Comparison of ENCODE assay signal across 8 mouse cellular contexts in genomic region chr2:136485815-136486619, GRCm38 (mm10). TPM values are rescaled to one million over a fixed set of nuclear protein-coding genes. Genes with fewer than 3 reads are reported as not detected.
DNase-seq lines count a peak whose midpoint lies in the region; ATAC-seq and TF ChIP-seq lines count a peak whose summit lies in the region.

No protein-coding gene starts in this region.

- peak; percentile 73 for TF ChIP-seq RAD21 in MEL (IDR thresholded peaks at IDR 0.05; ENCODE audit: low read depth, low read length)

- peak overlapping the region; percentile 53 for H3K9ac ChIP-seq in MEL (ENCODE audit: control insufficient read depth, low read depth, low read length, poor library complexity, severe bottlenecking)
- H3K9ac ChIP-seq in heart, postnatal 0 days (replicated peaks; ENCODE audit: low read depth, low read length): no peak overlapping the region
- H3K9ac ChIP-seq in liver, embryonic 15.5 days: no peak overlapping the region
- no peak overlapping the region for H3K9ac ChIP-seq in neural tube, embryonic 14.5 days (replicated peaks; ENCODE audit: low read depth, low read length)

- 16% methylated on average over 6 of the region's 6 CpGs for WGBS in heart, postnatal 0 days
- WGBS in liver, embryonic 15.5 days (ENCODE audit: insufficient replicate concordance): 11% methylated on average over 6 of the region's 6 CpGs
- WGBS in neural tube, embryonic 14.5 days: 18% methylated on average over 6 of the region's 6 CpGs

- peaks cover 0 to 2% of the 10 kb centered on the region in 2 experiments; a peak in 1 of 4 replicates for H3K36me3 ChIP-seq in MEL (ENCODE audit: control insufficient read depth in 1 of 2, insufficient read depth in 2 of 2, low read length in 2 of 2)
- no peaks in the 10 kb centered on the region for H3K36me3 ChIP-seq in heart, postnatal 0 days (replicated peaks; ENCODE audit: control insufficient read depth, insufficient read depth, low read length)
- no peaks in the 10 kb centered on the region for H3K36me3 ChIP-seq in liver, embryonic 15.5 days (replicated peaks)
- H3K36me3 ChIP-seq in neural tube, embryonic 14.5 days (ENCODE audit: control insufficient read depth, insufficient read depth, low read length): no peaks in the 10 kb centered on the region

- H3K79me2 ChIP-seq in MEL (ENCODE audit: control insufficient read depth, insufficient read depth, low read length, poor library complexity): no peaks in the 10 kb centered on the region

- TF ChIP-seq CTCF in MEL (IDR thresholded peaks at IDR 0.05 in 2 of 3, conservative IDR thresholded peaks at IDR 0.05 in 1 of 3; ENCODE audit: control insufficient read depth in 1 of 3, insufficient read depth in 1 of 3, low read depth in 2 of 3, low read length in 3 of 3, poor library complexity in 1 of 3, severe bottlenecking in 1 of 3): peak; percentile 32 to 71 (median 52)
- peak; percentile 65 for TF ChIP-seq CTCF in heart, postnatal 0 days (IDR thresholded peaks at IDR 0.05; ENCODE audit: low read depth)

- ATAC-seq in heart, postnatal 0 days (ENCODE audit: insufficient read depth, low read depth): 0 out of 2 replicates have a peak, but pooled peaks have one; percentile 17
- peak; percentile 12; the same call in 1 of the 2 replicates for ATAC-seq in liver, embryonic 15.5 days (ENCODE audit: insufficient read depth)
- ATAC-seq in neural tube, embryonic 14.5 days (ENCODE audit: low read depth): peak; percentile 85
- ATAC-seq in inflammation-experienced regulatory T-cells, adult 6 months: no peak

- no peak for TF ChIP-seq EP300 in MEL (IDR thresholded peaks at IDR 0.05; ENCODE audit: low read depth in 1 of 2, low read length in 2 of 2)
- no peak for TF ChIP-seq EP300 in heart, postnatal 0 days (IDR thresholded peaks at IDR 0.05; ENCODE audit: low read depth)

- peak overlapping the region; percentile 35; the same call in 1 of the 2 replicates for H3K4me2 ChIP-seq in heart, postnatal 0 days (ENCODE audit: low read depth, low read length)
- 0 out of 2 replicates have a peak overlapping the region, but pooled peaks have one; percentile 27 for H3K4me2 ChIP-seq in liver, embryonic 15.5 days
- no peak overlapping the region for H3K4me2 ChIP-seq in neural tube, embryonic 14.5 days (ENCODE audit: low read depth, low read length)

- 0 out of 4 replicates have a peak, but pooled peaks cover 0 to 3% of the 10 kb centered on the region in 2 experiments for H3K4me1 ChIP-seq in MEL (ENCODE audit: control insufficient read depth in 1 of 2, insufficient read depth in 2 of 2, low read length in 2 of 2)
- no peaks in the 10 kb centered on the region for H3K4me1 ChIP-seq in heart, postnatal 0 days (ENCODE audit: control insufficient read depth, insufficient read depth)
- 0 out of 2 replicates have a peak, but pooled peaks cover 4% of the 10 kb centered on the region for H3K4me1 ChIP-seq in liver, embryonic 15.5 days (replicated peaks)
- no peaks in the 10 kb centered on the region for H3K4me1 ChIP-seq in neural tube, embryonic 14.5 days (ENCODE audit: control insufficient read depth, insufficient read depth, low read length)

- no peaks in the 10 kb centered on the region for H3K27me3 ChIP-seq in MEL (ENCODE audit: control insufficient read depth in 1 of 2, insufficient read depth in 2 of 2, low read length in 2 of 2)
- no peaks in the 10 kb centered on the region for H3K27me3 ChIP-seq in heart, postnatal 0 days (ENCODE audit: control insufficient read depth, insufficient read depth, low read length)
- no peaks in the 10 kb centered on the region for H3K27me3 ChIP-seq in liver, embryonic 15.5 days
- H3K27me3 ChIP-seq in neural tube, embryonic 14.5 days (ENCODE audit: control insufficient read depth, insufficient read depth, low read length): no peaks in the 10 kb centered on the region

- peak overlapping the region; percentile 59 to 77 for H3K4me3 ChIP-seq in MEL (ENCODE audit: control insufficient read depth in 1 of 2, insufficient read depth in 1 of 2, low read depth in 2 of 2, low read length in 2 of 2)
- H3K4me3 ChIP-seq in heart, postnatal 0 days (ENCODE audit: low read depth, low read length): peak overlapping the region; percentile 23; the same call in 1 of the 2 replicates
- H3K4me3 ChIP-seq in liver, embryonic 15.5 days (replicated peaks): no peak overlapping the region
- no peak overlapping the region for H3K4me3 ChIP-seq in neural tube, embryonic 14.5 days (ENCODE audit: low read depth, low read length)

- no peak for TF ChIP-seq POLR2A in MEL (IDR thresholded peaks at IDR 0.05; ENCODE audit: control insufficient read depth in 1 of 2, insufficient read depth in 1 of 2, low read depth in 1 of 2, low read length in 2 of 2, poor library complexity in 1 of 2)

- H3K9me3 ChIP-seq in MEL (replicated peaks; ENCODE audit: insufficient read depth, low read length): no peaks in the 10 kb centered on the region
- H3K9me3 ChIP-seq in heart, postnatal 0 days (replicated peaks; ENCODE audit: control insufficient read depth, low read length): no peaks in the 10 kb centered on the region
- H3K9me3 ChIP-seq in liver, embryonic 15.5 days (replicated peaks): no peaks in the 10 kb centered on the region
- no peaks in the 10 kb centered on the region for H3K9me3 ChIP-seq in neural tube, embryonic 14.5 days (ENCODE audit: control insufficient read depth, low read length)

- DNase-seq in MEL (ENCODE audit: low read depth, low spot score): peak; percentile 87
- peak; percentile 8 for DNase-seq in c-Kit-negative CD71-positive TER-119-positive erythroid progenitor cells, embryonic 14.5 days (ENCODE audit: low read depth, low spot score)
- DNase-seq in fibroblast of lung, adult 2 months (ENCODE audit: low read depth): peak; percentile 54
- DNase-seq in heart, postnatal 0 days (ENCODE audit: low spot score): peak; percentile 84
- peak; percentile 57 to 81 for DNase-seq in kidney, postnatal 36 days

- no peak overlapping the region for H3K27ac ChIP-seq in MEL (ENCODE audit: control insufficient read depth, low read depth, low read length)
- no peak overlapping the region for H3K27ac ChIP-seq in heart, postnatal 0 days (ENCODE audit: low read depth)
- H3K27ac ChIP-seq in liver, embryonic 15.5 days (replicated peaks): no peak overlapping the region
- H3K27ac ChIP-seq in neural tube, embryonic 14.5 days (ENCODE audit: low read depth, low read length): no peak overlapping the region

TF ChIP-seq in MEL, 35 proteins besides CTCF, POLR2A, EP300 and RAD21:
- no peak for TF ChIP-seq TBP (IDR thresholded peaks at IDR 0.05; ENCODE audit: low read depth, low read length)
- TF ChIP-seq ZKSCAN1 (IDR thresholded peaks at IDR 0.05; ENCODE audit: low read depth, low read length): no peak
- peak; percentile 87 for TF ChIP-seq ZNF384 (IDR thresholded peaks at IDR 0.05; ENCODE audit: low read depth, low read length)
- TF ChIP-seq ELF1 (IDR thresholded peaks at IDR 0.05; ENCODE audit: low read depth, low read length): 0 out of 2 replicates have a peak, but pooled peaks have one; percentile 30
- TF ChIP-seq MAZ (IDR thresholded peaks at IDR 0.05; ENCODE audit: low read depth, low read length): peak; percentile 74; the same call in 1 of the 2 replicates
- TF ChIP-seq ZC3H11A (IDR thresholded peaks at IDR 0.05; ENCODE audit: low read depth, low read length): peak; percentile 56
- no peak for TF ChIP-seq BHLHE40 (IDR thresholded peaks at IDR 0.05; ENCODE audit: borderline replicate concordance, low read depth, low read length)
- TF ChIP-seq GATA1 (IDR thresholded peaks at IDR 0.05; ENCODE audit: low read depth, low read length): no peak
- no peak for TF ChIP-seq MYC (IDR thresholded peaks at IDR 0.05; ENCODE audit: low read depth, low read length)
- peak; percentile 65 for TF ChIP-seq SMC3 (IDR thresholded peaks at IDR 0.05; ENCODE audit: low read depth, low read length)

RNA-seq across cellular contexts. Expression of gene Ankef1, which starts 15.7 kb away (rescaled TPM):
- total RNA-seq in MEL (2012; rRNA removed): not detected in 2 replicates
- polyA plus RNA-seq in MEL (2012; ENCODE audit: insufficient read depth in 1 of 2, insufficient read length in 2 of 2, low read depth in 1 of 2, low replicate concordance in 2 of 2, missing spikeins in 1 of 2): not detected
- not detected in 2 replicates for total RNA-seq in heart, postnatal 0 days (2014; rRNA removed; ENCODE audit: low replicate concordance)
- polyA plus RNA-seq in heart, postnatal 0 days (2015; fragmentation: Nextera tagmentation; extraction: Ambion mirVana): 0.04 and 0.19 TPM in 2 replicates
- not detected in 2 replicates for polyA plus RNA-seq in liver, embryonic 15.5 days (2015; fragmentation: Nextera tagmentation; extraction: Ambion mirVana)
- polyA plus RNA-seq in neural tube, embryonic 14.5 days (2014; fragmentation: Nextera tagmentation; extraction: Ambion mirVana): 0.62 TPM in 2 replicates
- under 1 TPM in 1 of 3 experiments, not detected in 2; 0.15 TPM for polyA plus RNA-seq in inflammation-experienced regulatory T-cells, adult 6 months (2017; shearing (Covaris generic))

Comparison
In these comparisons a context has a peak if more than half of its experiments do, and no peak if none do; other contexts are left out.
1. DNase-seq: peak in every context shown above with its lines; median percentile 87 in MEL; 84 in heart, postnatal 0 days; 69 in kidney, postnatal 36 days; 54 in fibroblast of lung, adult 2 months; 8 in c-Kit-negative CD71-positive TER-119-positive erythroid progenitor cells, embryonic 14.5 days.
2. H3K4me3 ChIP-seq: peak in MEL (2 of 2) and heart, postnatal 0 days (single experiment); none in liver, embryonic 15.5 days (single experiment) and neural tube, embryonic 14.5 days (single experiment).